ENCODE assay signal across 35 mouse cellular contexts in genomic region chr8:106163251-106163650, GRCm38 (mm10). TPM values are rescaled to one million over a fixed set of nuclear protein-coding genes. Genes with fewer than 3 reads are reported as not detected.
"Had no signal": no experiment of that assay in that cellular context is flagged by ENCODE, and none has a peak within 500 bp of the region (broad histone marks: within the 10 kb centered on the region; RNA-seq: fewer than 3 reads in every experiment).

No protein-coding gene starts in this region.

- H3K4me3 ChIP-seq: limb, embryonic 10.5 days; limb, embryonic 12.5 days; limb, embryonic 13.5 days; limb, embryonic 15.5 days; liver, embryonic 12.5 days; liver, embryonic 13.5 days; liver, embryonic 15.5 days; lung, embryonic 15.5 days; megakaryocyte, embryonic 14.5 days; midbrain, embryonic 10.5 days; midbrain, embryonic 12.5 days; midbrain, embryonic 15.5 days; myocyte; neural tube, embryonic 12.5 days had no signal

- H3K9me3 ChIP-seq: limb, embryonic 10.5 days; limb, embryonic 12.5 days; limb, embryonic 13.5 days; limb, embryonic 15.5 days; liver, embryonic 12.5 days; liver, embryonic 13.5 days; liver, embryonic 15.5 days; lung, embryonic 15.5 days; megakaryocyte, embryonic 14.5 days; midbrain, embryonic 10.5 days; midbrain, embryonic 12.5 days; midbrain, embryonic 15.5 days; neural tube, embryonic 12.5 days had no signal

- H3K27me3 ChIP-seq: limb, embryonic 12.5 days; limb, embryonic 13.5 days; limb, embryonic 15.5 days; lung, embryonic 15.5 days; megakaryocyte, embryonic 14.5 days; midbrain, embryonic 12.5 days; midbrain, embryonic 15.5 days; neural tube, embryonic 12.5 days had no signal

- H3K4me2 ChIP-seq: limb, embryonic 12.5 days; limb, embryonic 13.5 days; limb, embryonic 15.5 days; liver, embryonic 11.5 days; liver, embryonic 12.5 days; liver, embryonic 13.5 days; liver, embryonic 15.5 days; lung, embryonic 14.5 days; lung, embryonic 15.5 days; midbrain, embryonic 11.5 days; midbrain, embryonic 12.5 days; midbrain, embryonic 15.5 days; neural tube, embryonic 12.5 days had no signal

- H3K27ac ChIP-seq: limb, embryonic 10.5 days; limb, embryonic 12.5 days; limb, embryonic 13.5 days; limb, embryonic 15.5 days; liver, embryonic 12.5 days; liver, embryonic 13.5 days; liver, embryonic 14.5 days; liver, embryonic 15.5 days; lung, embryonic 15.5 days; macrophage; midbrain, embryonic 10.5 days; midbrain, embryonic 12.5 days; midbrain, embryonic 15.5 days; neural tube, embryonic 12.5 days had no signal

- ATAC-seq: liver, embryonic 12.5 days; liver, postnatal 0 days; lung, postnatal 0 days; midbrain, embryonic 15.5 days; midbrain, embryonic 16.5 days had no signal

- H3K9ac ChIP-seq: limb, embryonic 12.5 days; limb, embryonic 13.5 days; limb, embryonic 15.5 days; liver, embryonic 12.5 days; liver, embryonic 13.5 days; liver, embryonic 14.5 days; liver, embryonic 15.5 days; liver, postnatal 0 days; lung, embryonic 14.5 days; lung, embryonic 15.5 days; midbrain, embryonic 12.5 days; midbrain, embryonic 15.5 days; neural tube, embryonic 12.5 days had no signal

- DNase-seq: left cerebral cortex, postnatal 4 days; liver; liver, embryonic 13.5 days; liver, postnatal 0 days; lung, adult 18-20 months; lung, adult 2 months; lung, embryonic 14.5 days; lung, postnatal 10 days; lung, postnatal 14 days; lung, postnatal 36 days; midbrain, embryonic 14.5 days had no signal

- H3K4me1 ChIP-seq: lung, embryonic 15.5 days; neural tube, embryonic 12.5 days had no signal

RNA-seq across cellular contexts. Expression of gene Esrp2, which starts 26.5 kb away (rescaled TPM):
- total RNA-seq: left cerebral cortex, postnatal 10 days; left cerebral cortex, postnatal 25 days; left cerebral cortex, postnatal 4 days; megakaryocyte progenitor cell, adult 5-6 weeks; megakaryocyte, adult 5-6 weeks; monocyte, adult 5-6 weeks had no signal
- polyA plus RNA-seq: macrophage had no signal
